Mouse (Mus musculus) heart, adult 2 months (tissue): ENCODE results near the gene Tbc1d23.

ENCODE experiments used
- CTCF ChIP-seq: fragments of 200-600 bp; IDR thresholded peaks from 2 replicates; pipeline ENCODE4 v1.8.1; 2022; ENCODE audit warnings: antibody characterized with exemption, mild to moderate bottlenecking, moderate library complexity
- POLR2A ChIP-seq: fragments of 200-500 bp; IDR thresholded peaks from 2 replicates; pipeline ENCODE4 v1.6.1; 2011; ENCODE audit warnings: mild to moderate bottlenecking, low read depth, low read length, control low read depth; ENCODE audit not compliant: insufficient read depth

GRCm38 (mm10) chr16:57251589-57252421, 20.5 kb upstream of the Tbc1d23 start:
- no peak for TF ChIP-seq CTCF
- no peak for TF ChIP-seq POLR2A
